ENCODE assay signal across 10 mouse cellular contexts in the genomic region with DNA sequence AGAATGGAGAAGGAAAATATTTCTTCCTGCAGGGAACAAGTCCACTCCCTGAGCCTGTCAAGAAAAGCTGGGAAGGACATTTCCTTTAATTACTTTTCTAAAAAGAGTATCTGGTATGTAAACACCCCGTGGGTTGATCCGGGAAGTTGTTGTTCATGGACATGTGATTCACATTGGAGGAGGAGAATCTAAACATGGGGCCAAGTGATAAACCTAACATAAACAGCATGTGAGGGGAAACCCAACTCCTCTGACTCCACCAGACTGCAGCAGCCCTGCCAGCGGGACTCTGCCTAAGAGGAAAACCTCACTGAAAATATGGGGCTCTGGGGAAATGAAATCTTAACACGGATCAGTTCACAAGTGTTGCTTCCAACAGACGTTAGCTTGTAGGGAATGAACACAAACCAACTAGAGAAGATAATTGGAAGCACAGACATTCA. TPM values are rescaled to one million over a fixed set of nuclear protein-coding genes. Genes with fewer than 3 reads are reported as not detected.
DNase-seq lines count a peak whose midpoint lies in the region; ATAC-seq and TF ChIP-seq lines count a peak whose summit lies in the region.
"Had no signal": no experiment of that assay in that cellular context is flagged by ENCODE, and none has a peak within 500 bp of the region (broad histone marks: within the 10 kb centered on the region; RNA-seq: fewer than 3 reads in every experiment).

No protein-coding gene starts in this region.

- TF ChIP-seq CTCF in cerebellum, adult 2 months (IDR thresholded peaks at IDR 0.05; ENCODE audit: borderline replicate concordance, insufficient read depth, low read depth, low read length), result no peak

- H3K9me3 ChIP-seq in liver, embryonic 13.5 days (replicated peaks), result no peaks in the 10 kb centered on the region
- H3K9me3 ChIP-seq in liver, embryonic 12.5 days (replicated peaks), result no peaks in the 10 kb centered on the region
- no peaks in the 10 kb centered on the region for H3K9me3 ChIP-seq in kidney, embryonic 16.5 days (ENCODE audit: low read length)

- 0 out of 2 replicates have a peak, but pooled peaks cover 4% of the 10 kb centered on the region for H3K4me1 ChIP-seq in liver, embryonic 13.5 days (replicated peaks)
- H3K4me1 ChIP-seq in liver, embryonic 12.5 days, result no peaks in the 10 kb centered on the region
- H3K4me1 ChIP-seq in kidney, embryonic 16.5 days (ENCODE audit: insufficient read depth, low read length), result peaks cover 31% of the 10 kb centered on the region
- no peaks in the 10 kb centered on the region for H3K4me1 ChIP-seq in cerebellum, adult 2 months (ENCODE audit: control insufficient read depth, insufficient read depth, low read length)

- H3K27ac ChIP-seq in liver, embryonic 13.5 days, result no peak overlapping the region
- no peak overlapping the region for H3K27ac ChIP-seq in liver, embryonic 12.5 days
- peak overlapping the region; percentile 84 for H3K27ac ChIP-seq in kidney, embryonic 16.5 days (ENCODE audit: low read length)
- no peak overlapping the region for H3K27ac ChIP-seq in cerebellum, adult 2 months (ENCODE audit: insufficient read depth, low read length)
- H3K27ac ChIP-seq: layer of hippocampus, adult 2 months had no signal

- TF ChIP-seq POLR2A in cerebellum, adult 2 months (IDR thresholded peaks at IDR 0.05; ENCODE audit: borderline replicate concordance, insufficient read depth, low read length), result no peak

- no peak overlapping the region for H3K4me3 ChIP-seq in liver, embryonic 13.5 days (replicated peaks)
- H3K4me3 ChIP-seq in liver, embryonic 12.5 days, result no peak overlapping the region
- no peak overlapping the region for H3K4me3 ChIP-seq in kidney, embryonic 16.5 days (ENCODE audit: low read length)
- H3K4me3 ChIP-seq in cerebellum, adult 2 months (replicated peaks; ENCODE audit: insufficient read depth, low read depth, low read length), result no peak overlapping the region
- H3K4me3 ChIP-seq: layer of hippocampus, adult 2 months had no signal

- DNase-seq in embryo, embryonic 10 days (ENCODE audit: low spot score), result peak; percentile 24
- DNase-seq in embryo, embryonic 9.5 days (ENCODE audit: extremely low spot score), result no peak
- DNase-seq in liver, embryonic 13.5 days, result no peak
- peak; percentile 68 for DNase-seq in skeletal muscle tissue, adult 2 months (ENCODE audit: low read depth, low spot score)
- no peak for DNase-seq in thymus, adult 18-20 months
- DNase-seq in cerebellum, adult 2 months, result no peak
- DNase-seq: cerebellum, adult 9-11 months had no signal

- peaks cover 12% of the 10 kb centered on the region for H3K27me3 ChIP-seq in liver, embryonic 13.5 days
- H3K27me3 ChIP-seq in liver, embryonic 12.5 days (replicated peaks), result peaks cover 30% of the 10 kb centered on the region
- 0 out of 2 replicates have a peak, but pooled peaks cover 3% of the 10 kb centered on the region for H3K27me3 ChIP-seq in kidney, embryonic 16.5 days (ENCODE audit: insufficient read depth, low read length)
- H3K27me3 ChIP-seq in cerebellum, adult 2 months (ENCODE audit: control insufficient read depth, insufficient read depth, low read length), result no peaks in the 10 kb centered on the region; the same call in 1 of the 2 replicates

- H3K9ac ChIP-seq in liver, embryonic 13.5 days, result no peak overlapping the region
- H3K9ac ChIP-seq in liver, embryonic 12.5 days, result no peak overlapping the region
- no peak overlapping the region for H3K9ac ChIP-seq in kidney, embryonic 16.5 days (replicated peaks; ENCODE audit: low read length)

- ATAC-seq in liver, embryonic 13.5 days (ENCODE audit: low read depth), result no peak
- no peak for ATAC-seq in liver, embryonic 12.5 days
- ATAC-seq in kidney, embryonic 16.5 days (ENCODE audit: low FRiP score, low TSS enrichment), result peak; percentile 57

- peak overlapping the region; percentile 6; the same call in 1 of the 2 replicates for H3K4me2 ChIP-seq in liver, embryonic 13.5 days
- H3K4me2 ChIP-seq in liver, embryonic 12.5 days, result no peak overlapping the region
- H3K4me2 ChIP-seq in kidney, embryonic 16.5 days (replicated peaks; ENCODE audit: low read depth, low read length), result peak overlapping the region; percentile 71

- WGBS in liver, embryonic 13.5 days (ENCODE audit: insufficient replicate concordance), result 39% methylated on average over 5 of the region's 5 CpGs
- 49% methylated on average over 5 of the region's 5 CpGs for WGBS in liver, embryonic 12.5 days (ENCODE audit: insufficient replicate concordance)
- WGBS in kidney, embryonic 16.5 days, result 1% methylated on average over 5 of the region's 5 CpGs
- WGBS in cerebellum, adult 2 months, result 50% methylated on average over 5 of the region's 5 CpGs

- H3K36me3 ChIP-seq in liver, embryonic 13.5 days, result no peaks in the 10 kb centered on the region
- H3K36me3 ChIP-seq in liver, embryonic 12.5 days, result no peaks in the 10 kb centered on the region
- H3K36me3 ChIP-seq in kidney, embryonic 16.5 days (ENCODE audit: insufficient read depth, low read length), result no peaks in the 10 kb centered on the region

RNA-seq across cellular contexts. Expression of a gene that starts 2.3 kb away (rescaled TPM):
- 4.1 and 4.5 TPM in 2 replicates for polyA plus RNA-seq in liver, embryonic 13.5 days (2015; fragmentation: Nextera tagmentation; extraction: Ambion mirVana)
- polyA plus RNA-seq in liver, embryonic 12.5 days (2016; fragmentation: Nextera tagmentation; extraction: Ambion mirVana), result 3.4 and 4.2 TPM in 2 replicates
- polyA plus RNA-seq in kidney, embryonic 16.5 days (2015; fragmentation: Nextera tagmentation; extraction: Ambion mirVana), result 31.2 and 34.1 TPM in 2 replicates
- polyA plus RNA-seq in cerebellum, adult 2 months (2012; rRNA removed), result 5.0 and 5.1 TPM in 2 replicates

Comparison
In these comparisons a context has a peak if more than half of its experiments do, and no peak if none do; other contexts are left out.
1. DNase-seq: peak in embryo, embryonic 10 days (single experiment) and skeletal muscle tissue, adult 2 months (single experiment); none in embryo, embryonic 9.5 days (single experiment), liver, embryonic 13.5 days (single experiment), thymus, adult 18-20 months (0 of 2) and cerebellum, adult 2 months (0 of 2).